Mouse (Mus musculus) heart, adult 9 months (tissue): ENCODE results near the gene Pts.

Experiments used
- DNase-seq, 2 experiments: peaks; one replicate each; pipeline ENCODE4 v3.0.0; 2022; ENCODE audit warnings: low spot score in 2 of 2

Gene Pts

GRCm38 (mm10) chr9:50533328-50533727 is 4.8 kb upstream of the Pts start:
- peak in 1 of 2 experiments; percentile 18 for DNase-seq

- no peak for DNase-seq
These were observed 2.4 kb upstream of the Pts start for GRCm38 (mm10) chr9:50530890-50531289.

- DNase-seq = no peak
These were observed 664 bp downstream of the Pts start for GRCm38 (mm10) chr9:50527860-50528259.

GRCm38 (mm10) chr9:50525585-50525984 is 2.9 kb downstream of the Pts start:
- DNase-seq = no peak

- DNase-seq = no peak
These were observed 3.6 kb downstream of the Pts start for GRCm38 (mm10) chr9:50524936-50525335.

- no peak for DNase-seq
These were observed 6.0 kb downstream of the Pts start for GRCm38 (mm10) chr9:50522574-50522973.

- no peak for DNase-seq
These were observed 7.0 kb downstream of the Pts start for GRCm38 (mm10) chr9:50521562-50521961.

GRCm38 (mm10) chr9:50520748-50521147 is 7.8 kb downstream of the Pts start:
- no peak for DNase-seq

GRCm38 (mm10) chr9:50518781-50519180 is 9.7 kb downstream of the Pts start:
- no peak for DNase-seq

GRCm38 (mm10) chr9:50515462-50515861 is 13.1 kb downstream of the Pts start:
- DNase-seq = no peak

GRCm38 (mm10) chr9:50507570-50507969 is 21.0 kb downstream of the Pts start:
- DNase-seq = no peak

- no peak for DNase-seq
These were observed 23.1 kb downstream of the Pts start for GRCm38 (mm10) chr9:50505405-50505804.

GRCm38 (mm10) chr9:50502949-50503348 is 25.6 kb downstream of the Pts start:
- no peak for DNase-seq

GRCm38 (mm10) chr9:50500974-50501501 is 27.5 kb downstream of the Pts start:
- DNase-seq = peak in 1 of 2 experiments; percentile 16

GRCm38 (mm10) chr9:50500467-50500973 is 28.0 kb downstream of the Pts start:
- DNase-seq = no peak

GRCm38 (mm10) chr9:50499781-50500180 is 28.7 kb downstream of the Pts start:
- DNase-seq = no peak

- DNase-seq = no peak
These were observed 29.7 kb downstream of the Pts start for GRCm38 (mm10) chr9:50498815-50499214.

- DNase-seq = no peak
These were observed 31.0 kb downstream of the Pts start for GRCm38 (mm10) chr9:50497536-50497935.

- no peak for DNase-seq
These were observed 31.4 kb downstream of the Pts start for GRCm38 (mm10) chr9:50497076-50497475.

- no peak for DNase-seq
These were observed 32.0 kb downstream of the Pts start for GRCm38 (mm10) chr9:50496546-50496945.

GRCm38 (mm10) chr9:50496151-50496505 is 32.4 kb downstream of the Pts start:
- DNase-seq = no peak

- no peak for DNase-seq
These were observed 32.9 kb downstream of the Pts start for GRCm38 (mm10) chr9:50495405-50496150.

- no peak for DNase-seq
These were observed 34.2 kb downstream of the Pts start, which contains the start of gene Plet1 for GRCm38 (mm10) chr9:50494311-50494710. Plet1 (plus strand) TSS chr9:50494525.
